ENCODE assay signal across 7 mouse cellular contexts in genomic region chr11:114676431-114676830, GRCm38 (mm10). TPM values are rescaled to one million over a fixed set of nuclear protein-coding genes. Genes with fewer than 3 reads are reported as not detected.
DNase-seq lines count a peak whose midpoint lies in the region; ATAC-seq and TF ChIP-seq lines count a peak whose summit lies in the region.

No protein-coding gene starts in this region.

- peaks cover 22% of the 10 kb centered on the region for H3K36me3 ChIP-seq in ES-Bruce4 (ENCODE audit: control insufficient read depth, insufficient read depth, low read length, poor library complexity, severe bottlenecking)
- peaks cover 24% of the 10 kb centered on the region for H3K36me3 ChIP-seq in forebrain, embryonic 15.5 days
- peaks cover 27% of the 10 kb centered on the region for H3K36me3 ChIP-seq in kidney, embryonic 14.5 days (ENCODE audit: control insufficient read depth, insufficient read depth, low read length)

- H3K9ac ChIP-seq in ES-Bruce4 (ENCODE audit: low read depth, poor library complexity, severe bottlenecking) = peak overlapping the region; percentile 79
- H3K9ac ChIP-seq in forebrain, embryonic 15.5 days (replicated peaks) = peak overlapping the region; percentile 59
- peak overlapping the region; percentile 65 for H3K9ac ChIP-seq in kidney, embryonic 14.5 days (ENCODE audit: low read depth, low read length)

- TF ChIP-seq EP300 in ES-Bruce4 (IDR thresholded peaks at IDR 0.05; ENCODE audit: insufficient read depth, low read depth, low read length) = no peak

- peak overlapping the region; percentile 82 for H3K4me2 ChIP-seq in forebrain, embryonic 15.5 days (replicated peaks)
- peak overlapping the region; percentile 93 for H3K4me2 ChIP-seq in kidney, embryonic 14.5 days (replicated peaks; ENCODE audit: low read depth, low read length)

- no peak for TF ChIP-seq POLR2A in ES-Bruce4 (IDR thresholded peaks at IDR 0.05; ENCODE audit: insufficient read depth, low read length)

- H3K27me3 ChIP-seq in ES-Bruce4 (ENCODE audit: control insufficient read depth, insufficient read depth, low read length, poor library complexity, severe bottlenecking) = no peaks in the 10 kb centered on the region
- H3K27me3 ChIP-seq in forebrain, embryonic 15.5 days = no peaks in the 10 kb centered on the region
- no peaks in the 10 kb centered on the region for H3K27me3 ChIP-seq in kidney, embryonic 14.5 days (ENCODE audit: control insufficient read depth, insufficient read depth, low read length)

- peak overlapping the region; percentile 78 for H3K4me3 ChIP-seq in ES-Bruce4 (ENCODE audit: low read depth, low read length)
- peak overlapping the region; percentile 58 for H3K4me3 ChIP-seq in forebrain, embryonic 15.5 days
- H3K4me3 ChIP-seq in kidney, embryonic 14.5 days (ENCODE audit: low read length) = peak overlapping the region; percentile 52

- TF ChIP-seq CTCF in ES-Bruce4 (IDR thresholded peaks at IDR 0.05; ENCODE audit: low read depth, low read length) = no peak

- DNase-seq in adrenal gland, postnatal 10 days = peak; percentile 69
- peak; percentile 23 for DNase-seq in lung, postnatal 14 days
- peak; percentile 31 for DNase-seq in yolk sac, embryonic 10.5 days (ENCODE audit: low spot score)
- DNase-seq in spleen, adult 18-20 months = no peak

- H3K9me3 ChIP-seq in ES-Bruce4 (replicated peaks; ENCODE audit: control insufficient read depth, insufficient read depth, low read length, poor library complexity, severe bottlenecking) = no peaks in the 10 kb centered on the region
- no peaks in the 10 kb centered on the region for H3K9me3 ChIP-seq in forebrain, embryonic 15.5 days
- no peaks in the 10 kb centered on the region for H3K9me3 ChIP-seq in kidney, embryonic 14.5 days (ENCODE audit: control insufficient read depth, low read length)

- no peak overlapping the region for H3K27ac ChIP-seq in ES-Bruce4 (ENCODE audit: insufficient read depth, low read length)
- H3K27ac ChIP-seq in forebrain, embryonic 15.5 days (replicated peaks) = 0 out of 2 replicates have a peak overlapping the region, but pooled peaks have one; percentile 4
- no peak overlapping the region for H3K27ac ChIP-seq in kidney, embryonic 14.5 days (ENCODE audit: low read depth, low read length)

- 8% methylated on average over 14 of the region's 14 CpGs for WGBS in forebrain, embryonic 15.5 days
- WGBS in kidney, embryonic 14.5 days = 11% methylated on average over 14 of the region's 14 CpGs

- H3K4me1 ChIP-seq in ES-Bruce4 (ENCODE audit: control insufficient read depth, insufficient read depth, low read length) = peaks cover 2% of the 10 kb centered on the region
- H3K4me1 ChIP-seq in forebrain, embryonic 15.5 days = peaks cover 30% of the 10 kb centered on the region
- peaks cover 30% of the 10 kb centered on the region for H3K4me1 ChIP-seq in kidney, embryonic 14.5 days (ENCODE audit: control insufficient read depth, insufficient read depth, low read length)

- no peak for ATAC-seq in forebrain, embryonic 15.5 days (replicated peaks)
- ATAC-seq in kidney, embryonic 14.5 days (ENCODE audit: low FRiP score, low TSS enrichment) = no peak

RNA-seq across cellular contexts. Expression of gene Ttyh2, which starts 1.2 kb away (rescaled TPM):
- 11.7 and 11.8 TPM in 2 replicates for polyA plus RNA-seq in ES-Bruce4 (2011; ENCODE audit: insufficient read depth, insufficient read length, low read depth, missing spikeins)
- 10 to 100 TPM; 61.1 to 63.0 TPM for total RNA-seq in adrenal gland, postnatal 10 days (2021)
- polyA plus RNA-seq in forebrain, embryonic 15.5 days (2015; fragmentation: Nextera tagmentation; extraction: Ambion mirVana) = 23.1 and 24.1 TPM in 2 replicates
- 9.1 and 10.4 TPM in 2 replicates for polyA plus RNA-seq in kidney, embryonic 14.5 days (2014; fragmentation: Nextera tagmentation; extraction: Ambion mirVana)

RNA-seq across cellular contexts. Expression of gene Rpl38, which starts 8.1 kb away (rescaled TPM):
- polyA plus RNA-seq in ES-Bruce4 (2011; ENCODE audit: insufficient read depth, insufficient read length, low read depth, missing spikeins) = 1,928 and 2,044 TPM in 2 replicates
- total RNA-seq in adrenal gland, postnatal 10 days (2021) = 1,000 to 10,000 TPM; 1,144 to 1,253 TPM
- polyA plus RNA-seq in forebrain, embryonic 15.5 days (2015; fragmentation: Nextera tagmentation; extraction: Ambion mirVana) = 787 and 864 TPM in 2 replicates
- 1,061 and 1,397 TPM in 2 replicates for polyA plus RNA-seq in kidney, embryonic 14.5 days (2014; fragmentation: Nextera tagmentation; extraction: Ambion mirVana)

RNA-seq across cellular contexts. Expression of gene Dnaic2, which starts 50.8 kb away (rescaled TPM):
- 1.3 and 1.7 TPM in 2 replicates for polyA plus RNA-seq in ES-Bruce4 (2011; ENCODE audit: insufficient read depth, insufficient read length, low read depth, missing spikeins)
- total RNA-seq in adrenal gland, postnatal 10 days (2021) = under 1 TPM; 0.55 to 0.57 TPM
- polyA plus RNA-seq in forebrain, embryonic 15.5 days (2015; fragmentation: Nextera tagmentation; extraction: Ambion mirVana) = 1.9 and 2.6 TPM in 2 replicates
- 0.28 and 0.36 TPM in 2 replicates for polyA plus RNA-seq in kidney, embryonic 14.5 days (2014; fragmentation: Nextera tagmentation; extraction: Ambion mirVana)

Comparison
In these comparisons a context has a peak if more than half of its experiments do, and no peak if none do; other contexts are left out.
1. DNase-seq: peak in adrenal gland, postnatal 10 days (single experiment), lung, postnatal 14 days (single experiment) and yolk sac, embryonic 10.5 days (single experiment); none in spleen, adult 18-20 months (0 of 2).
2. Peak in every context shown above with its lines, with median percentiles within 50 percentile points of each other: H3K4me3 ChIP-seq and H3K9ac ChIP-seq.